Mouse (Mus musculus): ENCODE results near the gene Scgb2b20.
"Not testable (repeated sequence)": the region's sequence is repeated elsewhere in the genome, so short reads cannot be mapped to it uniquely, and the experiment has no call there.

DNA sequence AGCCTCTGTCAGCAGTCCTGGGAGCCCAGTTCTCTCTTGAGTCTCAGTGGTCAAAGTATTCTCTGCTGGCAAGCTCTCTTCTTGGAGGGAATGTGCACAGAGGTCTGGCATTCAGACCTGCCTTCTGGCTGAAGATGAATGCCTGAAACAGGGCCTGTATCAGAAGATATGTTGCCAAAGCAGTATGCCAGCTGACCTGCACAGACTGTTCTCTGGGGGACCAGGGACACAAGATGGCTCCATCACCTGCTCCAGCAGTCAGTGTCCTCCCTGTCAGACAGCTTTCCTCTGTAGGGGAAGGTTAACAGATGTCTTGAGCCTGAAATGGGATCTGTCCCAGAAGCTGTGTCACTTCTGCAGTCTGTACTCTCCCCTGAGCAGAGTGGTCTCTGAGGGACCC, 33.6 kb upstream of the Scgb2b20 start:
- TF ChIP-seq TAL1, GATA1 (IDR thresholded peaks at IDR 0.05; ENCODE audit: low read length): not testable (repeated sequence)
